Mouse (Mus musculus): ENCODE measurements around the gene Gm10964. TPM values are rescaled to one million over a fixed set of nuclear protein-coding genes. Genes with fewer than 3 reads are reported as not detected.
A peak's percentile ranks its signal among the peaks of the same experiment; 100 is the strongest.

Gene Gm10964
- polyA plus RNA-seq, 1 experiment from 2014 or later, result not detected

DNA sequence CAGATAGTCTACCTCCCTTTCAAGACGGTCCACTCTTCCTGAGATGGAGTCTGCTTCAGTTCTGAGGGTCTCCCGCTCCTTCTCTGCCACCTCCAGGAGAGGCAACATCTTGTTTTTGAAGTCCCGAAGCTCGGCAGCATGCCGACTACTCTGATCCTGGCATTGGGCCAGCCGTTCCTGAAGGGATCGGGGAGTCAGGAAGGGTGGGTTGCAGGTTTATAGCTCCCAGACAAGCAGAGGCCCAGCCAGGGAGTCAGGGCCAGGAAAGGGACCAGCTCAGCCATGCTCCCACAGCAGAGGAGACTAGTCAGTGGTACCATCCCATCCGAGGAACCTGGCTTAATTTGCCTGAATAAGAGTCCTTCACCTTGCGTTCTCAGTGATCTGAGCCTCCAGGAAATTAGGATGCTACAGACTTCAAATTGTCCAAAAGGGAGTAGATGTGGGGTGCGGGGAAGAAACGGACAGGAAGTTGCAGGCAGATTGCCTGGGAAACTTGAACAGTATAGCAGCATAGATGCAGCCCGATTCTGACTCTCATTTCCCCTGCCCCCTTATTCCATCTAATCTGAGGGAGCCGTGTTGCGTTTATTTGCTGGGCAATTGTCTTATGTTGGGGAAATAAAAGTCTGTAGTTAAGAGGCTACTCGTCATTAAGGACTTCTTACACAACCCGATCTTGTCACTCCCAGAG, 2.0 kb upstream of the Gm10964 start:
- Histone ChIP-seq H3K36me3 (replicated peaks; ENCODE audit: insufficient read depth, low read length) (peaks cover 26% of the 10 kb centered on the region), H3K9ac (replicated peaks) (peak overlapping the region; percentile 30; the same call in 1 of the 2 replicates), H3K4me3 (ENCODE audit: low read depth, low read length) (peak overlapping the region; percentile 28), H3K27me3 (ENCODE audit: insufficient read depth, low read length) (no peaks in the 10 kb centered on the region), H3K4me1 (ENCODE audit: insufficient read depth) (peaks cover 11% of the 10 kb centered on the region), H3K9me3 (ENCODE audit: low read length) (no peaks in the 10 kb centered on the region), H3K4me2 (ENCODE audit: low read depth, low read length) (peak overlapping the region; percentile 74), H3K27ac (ENCODE audit: low read depth) (peak overlapping the region; percentile 60)
- TF ChIP-seq EP300 (IDR thresholded peaks at IDR 0.05; ENCODE audit: low read depth) (no peak), CTCF (IDR thresholded peaks at IDR 0.05; ENCODE audit: low read depth) (no peak)
- DNase-seq, result peak; percentile 35
- WGBS (ENCODE audit: insufficient replicate concordance), result 69% methylated on average over 16 of the region's 16 CpGs
- no peak for ATAC-seq

DNA sequence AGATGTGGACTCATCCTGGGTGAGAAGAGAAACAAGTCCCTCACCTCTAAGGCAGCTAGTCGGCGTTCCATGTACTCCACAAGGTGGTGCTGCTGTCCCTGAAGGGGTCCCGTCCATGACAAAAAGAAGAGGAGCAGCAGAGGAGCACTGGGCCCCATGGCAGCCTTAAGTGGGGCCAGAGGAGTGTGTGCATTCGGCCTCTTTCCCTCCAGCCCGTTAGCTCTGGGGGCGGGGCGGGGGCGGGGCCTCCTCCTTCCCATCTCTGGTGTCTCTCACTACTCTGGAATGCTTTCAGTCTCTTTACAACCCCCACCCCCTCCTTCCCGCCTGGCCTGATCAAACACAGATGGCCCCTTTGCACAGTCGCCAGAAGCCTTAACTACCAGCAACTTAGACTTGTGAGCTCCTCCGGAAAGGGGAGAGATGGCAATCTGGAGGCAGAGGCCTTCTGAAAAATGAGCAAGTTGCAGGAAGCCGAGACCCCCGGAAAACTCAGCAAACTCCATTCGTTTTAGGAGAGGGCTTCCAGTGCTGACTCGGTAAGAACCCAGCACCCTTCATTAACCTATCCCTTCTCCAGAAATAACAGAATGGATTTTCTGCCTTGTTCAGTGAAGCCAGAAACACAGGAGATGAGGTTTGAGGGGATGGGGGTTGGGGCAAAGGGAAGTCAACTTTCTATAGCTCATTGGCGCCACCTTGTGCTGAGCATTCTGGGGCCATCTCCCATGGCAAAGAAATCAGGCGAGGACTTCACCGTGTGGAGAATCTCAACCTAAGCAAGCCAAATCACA, 1.2 kb upstream of the Gm10964 start, which contains the start of gene Olfml3:
TSS of gene Olfml3 (minus strand) at position 224 of the 794 bp plus-strand sequence.
- H3K36me3 ChIP-seq (replicated peaks; ENCODE audit: insufficient read depth, low read length), result peaks cover 30% of the 10 kb centered on the region
- TF ChIP-seq EP300 (IDR thresholded peaks at IDR 0.05; ENCODE audit: low read depth) (no peak), CTCF (IDR thresholded peaks at IDR 0.05; ENCODE audit: low read depth) (peak; percentile 86)

DNA sequence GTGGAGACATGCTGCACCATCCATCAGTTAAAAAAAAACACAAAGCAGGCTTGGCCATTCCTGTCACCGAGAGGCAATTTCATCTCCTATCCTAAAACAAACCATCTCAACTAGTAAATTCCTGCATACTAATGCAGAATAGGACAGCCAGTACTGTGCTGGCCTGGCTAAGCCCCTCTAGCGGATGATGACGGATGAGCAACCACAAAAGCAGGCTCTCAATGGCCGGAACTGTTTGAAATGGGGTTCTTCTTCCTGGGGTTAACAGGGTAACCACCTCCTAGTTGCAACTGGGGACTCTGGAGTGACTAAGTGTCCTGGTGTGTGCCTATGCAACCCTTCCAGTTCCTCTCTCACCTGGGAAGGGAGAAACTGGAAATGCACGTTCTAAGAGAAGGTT, 1.2 kb downstream of the Gm10964 start:
- no peak for ATAC-seq
- H3K4me3 ChIP-seq (ENCODE audit: low read depth, low read length), result no peak overlapping the region
- H3K9me3 ChIP-seq (ENCODE audit: low read length), result no peaks in the 10 kb centered on the region
- H3K4me2 ChIP-seq (ENCODE audit: low read depth, low read length), result no peak overlapping the region
- no peak for DNase-seq
- peaks cover 53% of the 10 kb centered on the region for H3K36me3 ChIP-seq (replicated peaks; ENCODE audit: insufficient read depth, low read length)
- no peaks in the 10 kb centered on the region for H3K27me3 ChIP-seq (ENCODE audit: insufficient read depth, low read length)
- no peak overlapping the region for H3K9ac ChIP-seq (replicated peaks)
- peaks cover 4% of the 10 kb centered on the region; the same call in 1 of the 2 replicates for H3K4me1 ChIP-seq (ENCODE audit: insufficient read depth)
- 69% methylated on average over 5 of the region's 5 CpGs for WGBS (ENCODE audit: insufficient replicate concordance)
- no peak overlapping the region for H3K27ac ChIP-seq (ENCODE audit: low read depth)
- no peak for TF ChIP-seq EP300 (IDR thresholded peaks at IDR 0.05; ENCODE audit: low read depth)
- no peak for TF ChIP-seq CTCF (IDR thresholded peaks at IDR 0.05; ENCODE audit: low read depth)

More for the DNA sequence above, 1.2 kb upstream of the Gm10964 start, which contains the start of gene Olfml3:
- H3K4me1 ChIP-seq (ENCODE audit: insufficient read depth), result peaks cover 11% of the 10 kb centered on the region
- ATAC-seq, result peak; percentile 78
- no peaks in the 10 kb centered on the region for H3K27me3 ChIP-seq (ENCODE audit: insufficient read depth, low read length)
- under 1% methylated on average over 18 of the region's 18 CpGs for whole genome bisulfite sequencing (ENCODE audit: insufficient replicate concordance)
- H3K4me2 ChIP-seq (ENCODE audit: low read depth, low read length), result peak within 1 kb of the TSS; percentile 74
- no peaks in the 10 kb centered on the region for H3K9me3 ChIP-seq (ENCODE audit: low read length)
- peak within 1 kb of the TSS; percentile 30 for H3K9ac ChIP-seq (replicated peaks)
- peak within 1 kb of the TSS; percentile 28 for H3K4me3 ChIP-seq (ENCODE audit: low read depth, low read length)
- peak; percentile 86 for DNase-seq
- peak within 1 kb of the TSS; percentile 60 for H3K27ac ChIP-seq (ENCODE audit: low read depth)

DNA sequence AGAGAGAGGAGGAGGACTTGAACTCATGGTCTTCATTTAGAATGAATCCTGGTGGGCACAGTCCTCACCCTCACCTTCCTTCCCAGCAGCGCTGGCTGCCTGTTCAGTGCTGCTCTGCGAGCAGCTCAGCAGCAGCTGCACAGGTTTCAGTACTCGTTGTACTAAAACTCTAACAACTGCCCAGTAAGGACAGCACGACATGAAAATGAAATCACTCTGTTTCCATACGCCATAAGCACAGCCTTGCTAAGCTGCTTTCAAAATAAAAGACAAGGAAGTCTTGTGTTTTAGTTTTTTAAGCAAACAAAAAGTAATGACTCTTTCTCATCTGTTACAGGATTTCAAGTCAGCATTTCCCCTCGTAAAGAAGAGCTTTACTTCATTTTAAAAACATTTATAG, 4.0 kb downstream of the Gm10964 start:
- no peak overlapping the region for H3K27ac ChIP-seq (ENCODE audit: low read depth)
- peaks cover 72% of the 10 kb centered on the region for H3K36me3 ChIP-seq (replicated peaks; ENCODE audit: insufficient read depth, low read length)

DNA sequence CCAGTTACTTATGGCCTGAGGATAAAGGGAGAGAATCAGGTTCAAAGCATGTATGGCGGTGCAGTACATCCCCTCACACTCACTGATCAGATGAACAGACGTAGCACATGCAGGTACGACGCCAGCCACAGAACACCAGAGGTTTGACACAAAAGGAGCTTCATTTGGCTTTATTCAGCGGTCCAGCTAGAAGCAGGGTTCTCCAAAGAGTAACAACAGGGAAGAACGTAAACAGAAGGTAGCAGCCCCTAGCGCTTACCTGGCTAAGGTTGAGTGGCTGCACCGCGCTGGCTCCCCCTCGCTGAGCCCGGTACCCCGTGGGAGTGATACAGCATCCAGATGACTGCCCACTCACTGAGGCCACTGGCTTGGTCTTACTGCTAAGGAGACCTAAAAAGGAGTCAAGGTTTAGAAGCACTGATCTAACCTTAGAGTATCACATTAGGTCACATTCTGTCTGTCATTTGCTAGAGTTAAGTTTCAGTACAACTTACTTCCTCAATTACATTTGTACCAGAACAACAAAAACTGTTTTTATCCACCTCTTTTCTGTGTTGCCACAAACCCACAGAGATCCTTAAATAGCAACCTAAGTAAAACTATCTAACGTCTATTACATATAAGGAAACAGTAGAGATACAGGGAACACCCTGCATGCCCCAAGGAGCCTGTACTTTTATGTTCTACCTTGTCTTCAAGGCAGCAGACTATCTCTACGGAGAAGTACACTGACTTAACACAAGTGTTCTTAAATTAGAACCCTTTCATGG, 6.0 kb downstream of the Gm10964 start:
- DNase-seq (no peak), ATAC-seq (no peak)
- Histone ChIP-seq H3K36me3 (replicated peaks; ENCODE audit: insufficient read depth, low read length) (peaks cover 91% of the 10 kb centered on the region), H3K27ac (ENCODE audit: low read depth) (0 out of 2 replicates have a peak overlapping the region, but pooled peaks have one; percentile 32), H3K27me3 (ENCODE audit: insufficient read depth, low read length) (no peaks in the 10 kb centered on the region), H3K4me1 (ENCODE audit: insufficient read depth) (no peaks in the 10 kb centered on the region), H3K4me2 (ENCODE audit: low read depth, low read length) (no peak overlapping the region), H3K9me3 (ENCODE audit: low read length) (no peaks in the 10 kb centered on the region), H3K4me3 (ENCODE audit: low read depth, low read length) (no peak overlapping the region), H3K9ac (replicated peaks) (no peak overlapping the region)
- WGBS (ENCODE audit: insufficient replicate concordance), result 87% methylated on average over 14 of the region's 14 CpGs
- no peak for TF ChIP-seq EP300 (IDR thresholded peaks at IDR 0.05; ENCODE audit: low read depth)
- TF ChIP-seq CTCF (IDR thresholded peaks at IDR 0.05; ENCODE audit: low read depth), result no peak

More for the DNA sequence above, 4.0 kb downstream of the Gm10964 start:
- no peaks in the 10 kb centered on the region for H3K9me3 ChIP-seq (ENCODE audit: low read length)
- no peak for DNase-seq
- TF ChIP-seq CTCF (IDR thresholded peaks at IDR 0.05; ENCODE audit: low read depth) (no peak), EP300 (IDR thresholded peaks at IDR 0.05; ENCODE audit: low read depth) (no peak)
- 84% methylated on average over 6 of the region's 6 CpGs for WGBS (ENCODE audit: insufficient replicate concordance)
- no peak overlapping the region for H3K4me2 ChIP-seq (ENCODE audit: low read depth, low read length)
- no peak overlapping the region for H3K9ac ChIP-seq (replicated peaks)
- H3K27me3 ChIP-seq (ENCODE audit: insufficient read depth, low read length), result no peaks in the 10 kb centered on the region
- H3K4me3 ChIP-seq (ENCODE audit: low read depth, low read length), result no peak overlapping the region
- H3K4me1 ChIP-seq (ENCODE audit: insufficient read depth), result no peaks in the 10 kb centered on the region
- ATAC-seq, result no peak

All from liver, postnatal 0 days (tissue).